ENCODE assay signal across 8 mouse cellular contexts in genomic region chr15:101139885-101140284, GRCm38 (mm10). TPM values are rescaled to one million over a fixed set of nuclear protein-coding genes. Genes with fewer than 3 reads are reported as not detected.
DNase-seq lines count a peak whose midpoint lies in the region; ATAC-seq and TF ChIP-seq lines count a peak whose summit lies in the region.

No protein-coding gene starts in this region.

- WGBS in heart, adult 2 months: 23% methylated on average over 12 of the region's 12 CpGs
- 17% methylated on average over 12 of the region's 12 CpGs for WGBS in intestine, postnatal 0 days
- WGBS in liver, postnatal 0 days (ENCODE audit: insufficient replicate concordance): 31% methylated on average over 12 of the region's 12 CpGs

- peak overlapping the region; percentile 32; the same call in 1 of the 2 replicates for H3K27ac ChIP-seq in heart, adult 2 months
- no peak overlapping the region for H3K27ac ChIP-seq in intestine, postnatal 0 days (ENCODE audit: low read depth, low read length)
- H3K27ac ChIP-seq in liver, postnatal 0 days (ENCODE audit: low read depth): no peak overlapping the region

- DNase-seq in heart, adult 2 months: peak; percentile 61 to 68
- no peak for DNase-seq in heart, adult 8-10 months (ENCODE audit: low spot score)
- DNase-seq in gastrocnemius, adult 8-10 months (ENCODE audit: low spot score in 2 of 2): peak; percentile 62 to 76
- DNase-seq in liver, postnatal 0 days: peak; percentile 52
- no peak for DNase-seq in right cerebral cortex, postnatal 4 days
- DNase-seq in frontal cortex, postnatal 10 days (ENCODE audit: low spot score in 2 of 2): no peak
- no peak for DNase-seq in frontal cortex, postnatal 14 days (ENCODE audit: low spot score in 2 of 2)

- intact Hi-C loops in heart, adult 2 months (cut with DNase I): loop anchor here (2.0 kb wide), 1 partner anchor 59 kb away; no protein-coding TSS in a partner anchor

- H3K9ac ChIP-seq in heart, adult 2 months (ENCODE audit: low read depth, low read length): no peak overlapping the region
- no peak overlapping the region for H3K9ac ChIP-seq in intestine, postnatal 0 days (ENCODE audit: low read depth, low read length)
- no peak overlapping the region for H3K9ac ChIP-seq in liver, postnatal 0 days (replicated peaks)

- H3K27me3 ChIP-seq in heart, adult 2 months (ENCODE audit: control insufficient read depth, insufficient read depth, low read length): no peaks in the 10 kb centered on the region
- H3K27me3 ChIP-seq in intestine, postnatal 0 days (replicated peaks; ENCODE audit: control insufficient read depth, insufficient read depth, low read length): no peaks in the 10 kb centered on the region
- H3K27me3 ChIP-seq in liver, postnatal 0 days (ENCODE audit: insufficient read depth, low read length): no peaks in the 10 kb centered on the region

- peak overlapping the region; percentile 13; the same call in 1 of the 2 replicates for H3K4me2 ChIP-seq in intestine, postnatal 0 days (replicated peaks; ENCODE audit: low read depth)
- H3K4me2 ChIP-seq in liver, postnatal 0 days (ENCODE audit: low read depth, low read length): no peak overlapping the region

- TF ChIP-seq EP300 in heart, adult 2 months (IDR thresholded peaks at IDR 0.05; ENCODE audit: insufficient read depth, low read depth, low read length): no peak
- peak; percentile 58; the same call in 1 of the 2 replicates for TF ChIP-seq EP300 in liver, postnatal 0 days (IDR thresholded peaks at IDR 0.05; ENCODE audit: low read depth)

- TF ChIP-seq POLR2A in heart, adult 2 months (IDR thresholded peaks at IDR 0.05; ENCODE audit: insufficient read depth, low read depth, low read length): no peak

- no peak overlapping the region for H3K4me3 ChIP-seq in heart, adult 2 months
- H3K4me3 ChIP-seq in intestine, postnatal 0 days (ENCODE audit: low read depth, low read length): no peak overlapping the region
- H3K4me3 ChIP-seq in liver, postnatal 0 days (ENCODE audit: low read depth, low read length): no peak overlapping the region

- H3K9me3 ChIP-seq in intestine, postnatal 0 days (ENCODE audit: control insufficient read depth): no peaks in the 10 kb centered on the region
- H3K9me3 ChIP-seq in liver, postnatal 0 days (ENCODE audit: low read length): no peaks in the 10 kb centered on the region

- ATAC-seq in intestine, postnatal 0 days: no peak
- peak; percentile 43 for ATAC-seq in liver, postnatal 0 days

- TF ChIP-seq CTCF in heart, adult 2 months (IDR thresholded peaks at IDR 0.05): no peak
- TF ChIP-seq CTCF in intestine, postnatal 0 days (IDR thresholded peaks at IDR 0.05; ENCODE audit: low read depth): no peak
- no peak for TF ChIP-seq CTCF in liver, postnatal 0 days (IDR thresholded peaks at IDR 0.05; ENCODE audit: low read depth)

- no peaks in the 10 kb centered on the region for H3K79me2 ChIP-seq in heart, adult 2 months (replicated peaks; ENCODE audit: control insufficient read depth, insufficient read depth, low read length)

- H3K4me1 ChIP-seq in heart, adult 2 months (ENCODE audit: control insufficient read depth, insufficient read depth, low read length): peaks cover 19% of the 10 kb centered on the region
- H3K4me1 ChIP-seq in intestine, postnatal 0 days (replicated peaks; ENCODE audit: control insufficient read depth, insufficient read depth, low read length): peaks cover 34% of the 10 kb centered on the region
- H3K4me1 ChIP-seq in liver, postnatal 0 days (ENCODE audit: insufficient read depth): peaks cover 31% of the 10 kb centered on the region

- H3K36me3 ChIP-seq in heart, adult 2 months (ENCODE audit: control insufficient read depth, insufficient read depth, low read length): no peaks in the 10 kb centered on the region; the same call in 1 of the 2 replicates
- H3K36me3 ChIP-seq in intestine, postnatal 0 days (ENCODE audit: control insufficient read depth, insufficient read depth): peaks cover 9% of the 10 kb centered on the region
- no peaks in the 10 kb centered on the region for H3K36me3 ChIP-seq in liver, postnatal 0 days (replicated peaks; ENCODE audit: insufficient read depth, low read length)

RNA-seq across cellular contexts. Expression of gene Acvrl1, which starts 11.6 kb away (rescaled TPM):
- 10 to 100 TPM; 24.1 to 29.5 TPM for total RNA-seq in heart, adult 2 months (2021)
- 35.0 and 39.7 TPM in 2 replicates for polyA plus RNA-seq in heart, adult 2 months (2012; rRNA removed)
- 10 to 100 TPM; 19.8 to 30.3 (median 23.0) TPM for total RNA-seq in heart, adult 8-10 months (2022)
- 1 to 10 TPM; 6.6 to 9.5 (median 7.6) TPM for total RNA-seq in gastrocnemius, adult 8-10 months (2022)
- 13.8 and 14.6 TPM in 2 replicates for polyA plus RNA-seq in intestine, postnatal 0 days (2015; fragmentation: Nextera tagmentation; extraction: Ambion mirVana)
- polyA plus RNA-seq in liver, postnatal 0 days (2015; fragmentation: Nextera tagmentation; extraction: Ambion mirVana): 2.3 and 2.6 TPM in 2 replicates

RNA-seq across cellular contexts. Expression of gene Ankrd33, which starts 24.3 kb away (rescaled TPM):
- total RNA-seq in heart, adult 2 months (2021): not detected
- polyA plus RNA-seq in heart, adult 2 months (2012; rRNA removed): not detected in 2 replicates
- total RNA-seq in heart, adult 8-10 months (2022): not detected
- not detected for total RNA-seq in gastrocnemius, adult 8-10 months (2022)
- not detected in 2 replicates for polyA plus RNA-seq in intestine, postnatal 0 days (2015; fragmentation: Nextera tagmentation; extraction: Ambion mirVana)
- polyA plus RNA-seq in liver, postnatal 0 days (2015; fragmentation: Nextera tagmentation; extraction: Ambion mirVana): not detected in 2 replicates

RNA-seq across cellular contexts. Expression of gene Acvr1b, which starts 34.0 kb away (rescaled TPM):
- 10 to 100 TPM in 1 of 2 experiments, 1 to 10 TPM in 1; 9.9 to 12.3 TPM for total RNA-seq in heart, adult 2 months (2021)
- 15.3 and 19.3 TPM in 2 replicates for polyA plus RNA-seq in heart, adult 2 months (2012; rRNA removed)
- 10 to 100 TPM; 12.1 to 14.7 (median 13.9) TPM for total RNA-seq in heart, adult 8-10 months (2022)
- total RNA-seq in gastrocnemius, adult 8-10 months (2022): 10 to 100 TPM; 33.0 to 44.0 (median 39.4) TPM
- polyA plus RNA-seq in intestine, postnatal 0 days (2015; fragmentation: Nextera tagmentation; extraction: Ambion mirVana): 6.0 and 6.8 TPM in 2 replicates
- 2.2 TPM in 2 replicates for polyA plus RNA-seq in liver, postnatal 0 days (2015; fragmentation: Nextera tagmentation; extraction: Ambion mirVana)

Comparison
In these comparisons a context has a peak if more than half of its experiments do, and no peak if none do; other contexts are left out.
1. DNase-seq: peak in heart, adult 2 months (2 of 2), gastrocnemius, adult 8-10 months (2 of 2) and liver, postnatal 0 days (single experiment); none in heart, adult 8-10 months (single experiment), right cerebral cortex, postnatal 4 days (single experiment), frontal cortex, postnatal 10 days (0 of 2) and frontal cortex, postnatal 14 days (0 of 2).